Mouse (Mus musculus): ENCODE measurements around the gene Fxn.
A peak's percentile ranks its signal among the peaks of the same experiment; 100 is the strongest.

DNA sequence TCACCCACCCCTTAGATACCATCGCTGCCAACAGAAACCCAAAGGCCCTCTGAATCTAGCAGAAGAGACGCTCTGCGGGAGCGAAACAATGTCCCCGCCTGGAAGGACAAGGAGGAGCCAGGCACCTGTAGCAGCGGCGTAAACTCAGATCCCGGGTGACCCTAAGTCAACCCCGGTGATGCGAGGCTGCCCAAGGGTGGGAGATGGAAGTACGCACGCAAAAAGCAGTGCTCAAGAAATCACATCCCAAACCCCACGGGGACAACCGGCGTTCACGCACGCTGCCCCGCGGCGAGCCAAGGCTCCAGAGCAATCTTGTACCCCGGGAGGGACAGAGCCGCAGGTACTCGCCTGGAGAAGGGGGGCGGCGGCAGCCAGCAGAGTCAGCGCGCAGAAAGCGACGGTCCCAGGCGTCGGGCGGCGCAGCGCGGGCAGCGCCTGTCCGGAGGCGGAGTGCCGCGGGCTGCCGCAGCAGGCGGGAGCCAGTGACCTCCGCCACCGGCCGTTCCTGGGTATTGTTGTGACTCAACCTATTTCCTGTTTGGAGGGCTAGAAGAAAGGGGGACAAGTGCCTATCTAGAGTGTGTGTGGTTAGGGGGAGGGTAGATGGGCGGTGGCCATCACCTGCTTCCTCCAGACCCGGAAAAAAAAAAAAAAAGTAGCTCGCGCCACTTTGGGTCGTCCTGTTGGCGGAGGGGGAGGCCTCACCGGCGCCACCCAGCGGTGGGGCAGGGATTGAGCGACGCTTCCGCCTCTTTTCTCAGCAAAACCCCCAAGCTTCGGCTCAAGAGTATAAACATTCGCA is 55.7 kb downstream of the Fxn start, which contains the start of gene Tjp2:
- TF ChIP-seq CTCF (IDR thresholded peaks at IDR 0.05; ENCODE audit: low read depth) (peak; percentile 85), EP300 (IDR thresholded peaks at IDR 0.05; ENCODE audit: low read depth) (peak; percentile 27; the same call in 1 of the 2 replicates)

Data from liver, postnatal 0 days (tissue).